Mouse (Mus musculus): ENCODE results near the gene AC109138.7. TPM values are rescaled to one million over a fixed set of nuclear protein-coding genes. Genes with fewer than 3 reads are reported as not detected.

Gene AC109138.7
- total RNA-seq, 2 experiments from 2014 or later: not detected

GRCm38 (mm10) chr19:4192251-4192985, 21.7 kb upstream of the AC109138.7 start:
- DNase-seq (ENCODE audit: low spot score in 2 of 2): no peak

- DNase-seq (ENCODE audit: low spot score in 2 of 2): no peak
Observed at GRCm38 (mm10) chr19:4193129-4193528, 21.0 kb upstream of the AC109138.7 start.

GRCm38 (mm10) chr19:4194021-4194724, 20.0 kb upstream of the AC109138.7 start:
- no peak for DNase-seq (ENCODE audit: low spot score in 2 of 2)

GRCm38 (mm10) chr19:4194776-4195650, 19.1 kb upstream of the AC109138.7 start:
- DNase-seq (ENCODE audit: low spot score in 2 of 2): peak in 1 of 2 experiments; percentile 55

- DNase-seq (ENCODE audit: low spot score in 2 of 2): no peak
Observed at GRCm38 (mm10) chr19:4196048-4196447, 18.1 kb upstream of the AC109138.7 start.

GRCm38 (mm10) chr19:4196548-4196947, 17.6 kb upstream of the AC109138.7 start:
- no peak for DNase-seq (ENCODE audit: low spot score in 2 of 2)

GRCm38 (mm10) chr19:4197180-4197579, 17.0 kb upstream of the AC109138.7 start:
- no peak for DNase-seq (ENCODE audit: low spot score in 2 of 2)

GRCm38 (mm10) chr19:4201291-4201909, 12.8 kb upstream of the AC109138.7 start, which contains the start of gene Rad9a:
Gene Rad9a (minus strand): TSS chr19:4201662.
- DNase-seq (ENCODE audit: low spot score in 2 of 2): peak; percentile 89 to 96

- no peak for DNase-seq (ENCODE audit: low spot score in 2 of 2)
Observed at GRCm38 (mm10) chr19:4202149-4202548, 12.0 kb upstream of the AC109138.7 start.

GRCm38 (mm10) chr19:4203148-4203547, 11.0 kb upstream of the AC109138.7 start:
- no peak for DNase-seq (ENCODE audit: low spot score in 2 of 2)

- no peak for DNase-seq (ENCODE audit: low spot score in 2 of 2)
Observed at GRCm38 (mm10) chr19:4203604-4204326, 10.4 kb upstream of the AC109138.7 start.

GRCm38 (mm10) chr19:4204889-4205288, 9.3 kb upstream of the AC109138.7 start:
- DNase-seq (ENCODE audit: low spot score in 2 of 2): no peak

- peak; percentile 53 to 60 for DNase-seq (ENCODE audit: low spot score in 2 of 2)
Observed at GRCm38 (mm10) chr19:4206971-4207370, 7.2 kb upstream of the AC109138.7 start.

- DNase-seq (ENCODE audit: low spot score in 2 of 2): no peak
Observed at GRCm38 (mm10) chr19:4208563-4208962, 5.6 kb upstream of the AC109138.7 start.

GRCm38 (mm10) chr19:4211891-4212588, 2.1 kb upstream of the AC109138.7 start:
- DNase-seq (ENCODE audit: low spot score in 2 of 2): no peak

GRCm38 (mm10) chr19:4213524-4213974, 608 bp upstream of the AC109138.7 start:
- no peak for DNase-seq (ENCODE audit: low spot score in 2 of 2)

GRCm38 (mm10) chr19:4214771-4215450, 754 bp downstream of the AC109138.7 start:
- DNase-seq (ENCODE audit: low spot score in 2 of 2): no peak

GRCm38 (mm10) chr19:4215451-4215840, 1.3 kb downstream of the AC109138.7 start:
- no peak for DNase-seq (ENCODE audit: low spot score in 2 of 2)
